Mouse (Mus musculus): Measurements from ENCODE around the gene Nkain2. TPM values are rescaled to one million over a fixed set of nuclear protein-coding genes. Genes with fewer than 3 reads are reported as not detected.

Gene Nkain2
- polyA plus RNA-seq, 1 experiment from 2014 or later: 0.85 TPM

- 58% methylated on average over 3 of the region's 3 CpGs for WGBS
- H3K27me3 ChIP-seq: no peaks in the 10 kb centered on the region
- no peaks in the 10 kb centered on the region for H3K4me1 ChIP-seq
- no peak overlapping the region for H3K9ac ChIP-seq
- H3K9me3 ChIP-seq (replicated peaks): no peaks in the 10 kb centered on the region
- no peak overlapping the region for H3K4me2 ChIP-seq (replicated peaks)
- no peak for ATAC-seq (ENCODE audit: insufficient number of reproducible peaks, low FRiP score, low TSS enrichment, low read depth)
- no peak overlapping the region for H3K4me3 ChIP-seq (replicated peaks)
- no peaks in the 10 kb centered on the region for H3K36me3 ChIP-seq
- H3K27ac ChIP-seq (replicated peaks): no peak overlapping the region
Measured at GRCm38 (mm10) chr10:31907488-31907887, 982.8 kb downstream of the Nkain2 start.

DNA sequence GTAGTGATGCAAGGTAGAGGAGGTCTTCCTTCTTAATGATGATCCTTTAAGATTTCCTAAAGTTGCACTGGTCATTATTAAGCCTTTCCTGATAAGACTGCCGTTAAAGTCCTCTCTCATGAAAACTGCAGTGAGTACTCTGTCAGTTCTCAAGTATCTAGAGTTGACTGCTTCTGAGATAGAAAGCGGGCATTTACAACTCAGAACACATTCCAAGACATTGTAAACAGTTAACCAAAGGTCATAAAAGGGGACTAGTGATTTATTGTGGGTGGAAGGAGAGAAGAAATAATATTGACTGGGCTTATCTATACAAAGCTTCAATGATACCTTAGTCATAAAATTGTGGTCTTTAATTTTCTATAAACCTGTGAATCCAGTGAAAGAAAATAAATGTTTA is 990.8 kb downstream of the Nkain2 start:
- Histone ChIP-seq H3K9ac (no peak overlapping the region), H3K27ac (replicated peaks) (no peak overlapping the region), H3K4me3 (replicated peaks) (no peak overlapping the region), H3K4me1 (no peaks in the 10 kb centered on the region), H3K36me3 (no peaks in the 10 kb centered on the region), H3K9me3 (replicated peaks) (no peaks in the 10 kb centered on the region), H3K4me2 (replicated peaks) (no peak overlapping the region), H3K27me3 (no peaks in the 10 kb centered on the region)
- ATAC-seq (ENCODE audit: insufficient number of reproducible peaks, low FRiP score, low TSS enrichment, low read depth): no peak
- WGBS: 81% methylated on average over 2 of the region's 2 CpGs

DNA sequence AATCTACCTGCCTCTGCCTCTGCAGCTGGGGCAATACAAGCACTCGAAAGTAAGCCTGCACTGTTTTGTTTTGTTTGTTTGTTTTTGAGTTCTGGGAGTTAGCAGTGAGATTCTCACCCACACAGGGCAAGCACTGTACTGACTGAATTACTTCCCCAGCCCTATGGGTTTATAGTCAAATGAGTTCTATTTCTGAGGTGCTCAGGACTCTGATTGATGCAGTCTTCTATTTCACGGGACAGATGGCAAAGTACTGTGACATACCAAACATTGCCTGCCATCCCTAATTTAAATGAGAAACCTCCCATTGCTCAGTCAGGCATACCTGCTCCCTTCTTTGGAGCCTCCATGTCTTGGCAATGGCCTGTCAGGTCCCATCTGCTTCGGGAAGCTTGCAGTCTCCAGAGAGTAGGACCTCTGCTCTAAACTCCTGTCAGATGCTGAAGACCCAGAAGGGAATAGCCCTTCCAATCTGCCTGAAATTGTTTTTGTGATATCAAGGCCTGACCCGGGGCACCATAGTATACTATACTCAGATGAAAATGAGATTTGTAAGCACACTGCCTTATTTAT is 1016.9 kb downstream of the Nkain2 start:
- no peak overlapping the region for H3K27ac ChIP-seq (replicated peaks)

DNA sequence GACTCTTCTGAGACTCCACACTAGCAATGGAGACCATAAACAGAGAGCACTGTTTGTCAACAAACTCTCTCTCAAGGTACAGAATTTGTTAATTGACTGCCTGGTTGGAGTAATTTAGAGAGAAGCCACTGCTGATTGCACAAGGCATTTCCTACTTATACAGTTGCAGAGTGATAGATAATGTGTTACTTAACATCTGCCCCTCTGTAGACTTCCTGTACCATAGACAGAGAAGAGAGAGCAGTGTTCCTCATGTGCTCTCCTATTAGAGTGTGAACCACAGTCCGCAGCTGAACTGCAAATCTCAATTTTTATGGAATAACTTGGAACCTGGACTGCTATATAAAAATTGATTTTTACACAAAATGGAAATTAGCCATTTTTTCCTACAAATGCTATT is 1022.0 kb downstream of the Nkain2 start:
- no peaks in the 10 kb centered on the region for H3K36me3 ChIP-seq
- H3K27me3 ChIP-seq: no peaks in the 10 kb centered on the region
- no peak overlapping the region for H3K4me2 ChIP-seq (replicated peaks)
- no peak overlapping the region for H3K27ac ChIP-seq (replicated peaks)
- no peak overlapping the region for H3K9ac ChIP-seq
- WGBS: 89% methylated on average over 1 of the region's 1 CpGs
- no peak for ATAC-seq (ENCODE audit: insufficient number of reproducible peaks, low FRiP score, low TSS enrichment, low read depth)
- H3K4me3 ChIP-seq (replicated peaks): no peak overlapping the region
- no peaks in the 10 kb centered on the region for H3K4me1 ChIP-seq
- H3K9me3 ChIP-seq (replicated peaks): no peaks in the 10 kb centered on the region

More for the DNA sequence above, 1016.9 kb downstream of the Nkain2 start:
- Histone ChIP-seq H3K4me3 (replicated peaks) (no peak overlapping the region), H3K36me3 (no peaks in the 10 kb centered on the region), H3K27me3 (no peaks in the 10 kb centered on the region), H3K9me3 (replicated peaks) (no peaks in the 10 kb centered on the region), H3K9ac (no peak overlapping the region), H3K4me2 (replicated peaks) (no peak overlapping the region), H3K4me1 (no peaks in the 10 kb centered on the region)
- ATAC-seq (ENCODE audit: insufficient number of reproducible peaks, low FRiP score, low TSS enrichment, low read depth): no peak
- WGBS: 62% methylated on average over 4 of the region's 4 CpGs

DNA sequence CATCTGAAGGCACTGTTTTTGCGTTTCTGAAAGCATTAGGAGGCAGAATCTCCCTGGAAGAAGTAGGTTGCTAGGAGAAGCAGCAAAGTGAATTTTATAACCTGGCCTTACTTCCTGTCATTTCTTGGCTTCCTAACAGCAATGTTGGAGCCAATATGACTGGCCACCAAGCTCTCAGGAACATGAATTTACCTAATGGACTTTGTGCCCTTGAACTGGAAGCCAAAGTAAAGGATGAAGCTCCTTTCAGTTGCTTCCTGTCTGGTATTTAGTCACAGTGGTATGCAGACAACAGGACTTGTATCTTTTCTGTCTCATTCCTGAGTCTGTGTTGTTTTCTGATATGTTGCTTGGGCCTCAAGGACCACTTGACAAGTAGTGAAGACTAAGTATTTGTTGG is 1063.2 kb downstream of the Nkain2 start:
- ATAC-seq (ENCODE audit: insufficient number of reproducible peaks, low FRiP score, low TSS enrichment, low read depth): no peak
- H3K9ac ChIP-seq: no peak overlapping the region
- WGBS: 50% methylated on average over 1 of the region's 1 CpGs

GRCm38 (mm10) chr10:31812543-31812942 is 1077.7 kb downstream of the Nkain2 start:
- H3K27me3 ChIP-seq: no peaks in the 10 kb centered on the region
- no peak overlapping the region for H3K4me2 ChIP-seq (replicated peaks)
- H3K9ac ChIP-seq: no peak overlapping the region
- no peak for ATAC-seq (ENCODE audit: insufficient number of reproducible peaks, low FRiP score, low TSS enrichment, low read depth)
- WGBS: 53% methylated on average over 3 of the region's 3 CpGs
- H3K36me3 ChIP-seq: no peaks in the 10 kb centered on the region
- H3K4me1 ChIP-seq: no peaks in the 10 kb centered on the region
- H3K27ac ChIP-seq (replicated peaks): no peak overlapping the region
- no peak overlapping the region for H3K4me3 ChIP-seq (replicated peaks)
- H3K9me3 ChIP-seq (replicated peaks): no peaks in the 10 kb centered on the region

More for the DNA sequence above, 1063.2 kb downstream of the Nkain2 start:
- Histone ChIP-seq H3K4me1 (no peaks in the 10 kb centered on the region), H3K9me3 (replicated peaks) (no peaks in the 10 kb centered on the region), H3K4me2 (replicated peaks) (no peak overlapping the region), H3K4me3 (replicated peaks) (no peak overlapping the region), H3K27me3 (no peaks in the 10 kb centered on the region), H3K36me3 (no peaks in the 10 kb centered on the region), H3K27ac (replicated peaks) (no peak overlapping the region)

GRCm38 (mm10) chr10:31742443-31743057 is 1147.7 kb downstream of the Nkain2 start:
- no peak overlapping the region for H3K4me3 ChIP-seq (replicated peaks)
- WGBS: 24% methylated on average over 5 of the region's 5 CpGs
- H3K4me1 ChIP-seq: no peaks in the 10 kb centered on the region
- no peaks in the 10 kb centered on the region for H3K9me3 ChIP-seq (replicated peaks)
- H3K27me3 ChIP-seq: no peaks in the 10 kb centered on the region
- 0 out of 2 replicates have a peak, but pooled peaks have one; percentile 19 for ATAC-seq (ENCODE audit: insufficient number of reproducible peaks, low FRiP score, low TSS enrichment, low read depth)
- no peaks in the 10 kb centered on the region for H3K36me3 ChIP-seq
- H3K9ac ChIP-seq: no peak overlapping the region
- H3K4me2 ChIP-seq (replicated peaks): no peak overlapping the region
- H3K27ac ChIP-seq (replicated peaks): no peak overlapping the region

- Histone ChIP-seq H3K27me3 (no peaks in the 10 kb centered on the region), H3K4me3 (replicated peaks) (no peak overlapping the region), H3K4me1 (no peaks in the 10 kb centered on the region), H3K9ac (no peak overlapping the region), H3K9me3 (replicated peaks) (no peaks in the 10 kb centered on the region), H3K36me3 (no peaks in the 10 kb centered on the region), H3K4me2 (replicated peaks) (no peak overlapping the region), H3K27ac (replicated peaks) (no peak overlapping the region)
- no peak for ATAC-seq (ENCODE audit: insufficient number of reproducible peaks, low FRiP score, low TSS enrichment, low read depth)
Measured at GRCm38 (mm10) chr10:31728036-31728435, 1162.2 kb downstream of the Nkain2 start.

DNA sequence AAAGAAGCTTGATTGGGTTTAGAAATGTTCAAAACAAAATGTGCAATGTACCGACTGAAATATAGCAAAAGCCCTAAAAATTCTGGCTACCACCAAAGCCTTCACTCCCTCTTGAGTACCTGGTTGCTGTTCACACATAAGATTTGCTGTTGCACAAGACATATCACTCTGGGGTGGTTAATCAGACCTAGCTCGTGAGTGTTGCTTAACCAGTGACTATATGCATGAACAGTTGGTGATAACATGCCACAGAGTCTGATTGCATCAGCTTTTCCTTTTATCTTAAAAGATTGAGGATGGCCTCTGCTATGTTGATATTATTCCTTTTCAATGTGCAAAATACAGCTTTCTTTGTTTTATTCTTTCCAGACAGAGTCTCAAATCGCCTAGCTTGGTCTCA is 1243.0 kb downstream of the Nkain2 start:
- H3K4me2 ChIP-seq (replicated peaks): no peak overlapping the region
- H3K9me3 ChIP-seq (replicated peaks): no peaks in the 10 kb centered on the region
- no peaks in the 10 kb centered on the region for H3K4me1 ChIP-seq
- H3K36me3 ChIP-seq: no peaks in the 10 kb centered on the region
- H3K9ac ChIP-seq: no peak overlapping the region
- WGBS: 73% methylated on average over 3 of the region's 3 CpGs
- no peak overlapping the region for H3K4me3 ChIP-seq (replicated peaks)
- H3K27ac ChIP-seq (replicated peaks): no peak overlapping the region
- H3K27me3 ChIP-seq: no peaks in the 10 kb centered on the region
- no peak for ATAC-seq (ENCODE audit: insufficient number of reproducible peaks, low FRiP score, low TSS enrichment, low read depth)

GRCm38 (mm10) chr10:31646083-31646482 is 1244.2 kb downstream of the Nkain2 start:
- H3K27me3 ChIP-seq: no peaks in the 10 kb centered on the region
- WGBS: 54% methylated on average over 1 of the region's 1 CpGs

More at GRCm38 (mm10) chr10:31646083-31646482, 1244.2 kb downstream of the Nkain2 start:
- H3K9ac ChIP-seq: no peak overlapping the region
- H3K4me2 ChIP-seq (replicated peaks): no peak overlapping the region
- no peak overlapping the region for H3K27ac ChIP-seq (replicated peaks)
- H3K36me3 ChIP-seq: no peaks in the 10 kb centered on the region
- no peak overlapping the region for H3K4me3 ChIP-seq (replicated peaks)
- H3K4me1 ChIP-seq: no peaks in the 10 kb centered on the region
- no peaks in the 10 kb centered on the region for H3K9me3 ChIP-seq (replicated peaks)
- no peak for ATAC-seq (ENCODE audit: insufficient number of reproducible peaks, low FRiP score, low TSS enrichment, low read depth)
